Mouse (Mus musculus): ENCODE data around the gene Mdga1. TPM values are rescaled to one million over a fixed set of nuclear protein-coding genes. Genes with fewer than 3 reads are reported as not detected.

Gene Mdga1
- polyA plus RNA-seq, 1 experiment: 2.2 TPM

DNA sequence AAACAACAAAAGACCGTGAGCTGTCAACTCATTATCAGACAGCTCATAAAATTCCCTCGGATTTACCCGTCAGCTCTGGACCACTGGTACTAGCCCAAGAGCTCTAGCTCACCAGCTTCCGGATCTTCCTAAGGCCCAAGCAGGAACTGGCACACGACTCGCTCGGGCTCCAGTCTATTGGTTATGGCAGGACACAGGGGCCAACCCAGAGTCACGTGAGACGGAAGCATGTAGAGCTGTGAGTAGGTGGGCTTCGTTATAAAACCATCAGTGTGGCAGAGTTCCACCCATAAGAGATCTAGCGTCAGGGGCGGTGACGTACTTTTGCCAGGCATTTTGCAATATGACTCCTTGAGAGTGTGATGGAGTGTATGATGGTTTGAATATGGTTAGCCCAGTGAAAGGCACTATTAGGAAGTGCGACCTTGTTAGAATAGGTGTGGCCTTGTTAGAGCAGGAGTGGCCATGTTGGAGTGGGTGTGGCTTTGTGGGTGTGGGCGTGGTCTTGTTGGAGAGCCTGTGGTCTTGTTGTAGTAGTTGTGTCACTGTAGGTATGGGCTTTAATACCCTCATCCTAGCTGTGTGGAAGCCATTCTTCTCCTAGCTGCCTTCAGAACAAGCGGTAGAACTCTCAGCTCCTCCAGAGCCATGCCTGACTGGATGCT is 56.5 kb downstream of the Mdga1 start:
- TF ChIP-seq POLR2A (IDR thresholded peaks at IDR 0.05; ENCODE audit: borderline replicate concordance, low read depth, low read length): no peak
- TF ChIP-seq CTCF (IDR thresholded peaks at IDR 0.05; ENCODE audit: low read depth, low read length): no peak
- no peak overlapping the region for H3K4me3 ChIP-seq (ENCODE audit: insufficient read depth, low read length)
- H3K27ac ChIP-seq (ENCODE audit: insufficient read depth, low read depth, low read length): no peak overlapping the region
- H3K4me1 ChIP-seq (ENCODE audit: control insufficient read depth, insufficient read depth, low read length): no peaks in the 10 kb centered on the region

DNA sequence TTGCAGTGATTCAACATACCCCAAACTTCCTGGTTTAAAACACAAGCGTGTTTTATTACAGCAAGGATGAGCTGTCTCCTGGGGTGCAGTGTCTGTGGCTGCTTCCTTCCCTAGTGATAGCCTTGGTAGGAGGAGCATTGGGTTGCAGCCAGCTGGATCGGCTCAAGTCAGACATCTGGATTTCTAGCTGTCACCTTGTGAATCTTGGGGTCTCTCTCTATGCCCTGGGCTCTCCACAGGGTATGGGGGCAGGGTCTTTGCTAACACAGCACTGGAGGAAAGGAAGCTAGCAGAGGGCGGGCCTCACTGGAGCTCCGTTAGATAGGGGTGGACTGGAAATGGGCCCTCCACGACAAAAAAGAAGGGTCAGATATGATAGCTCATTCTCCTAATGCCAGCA is 57.2 kb downstream of the Mdga1 start:
- TF ChIP-seq POLR2A (IDR thresholded peaks at IDR 0.05; ENCODE audit: borderline replicate concordance, low read depth, low read length): no peak
- no peak for TF ChIP-seq CTCF (IDR thresholded peaks at IDR 0.05; ENCODE audit: low read depth, low read length)
- H3K4me3 ChIP-seq (ENCODE audit: insufficient read depth, low read length): no peak overlapping the region

DNA sequence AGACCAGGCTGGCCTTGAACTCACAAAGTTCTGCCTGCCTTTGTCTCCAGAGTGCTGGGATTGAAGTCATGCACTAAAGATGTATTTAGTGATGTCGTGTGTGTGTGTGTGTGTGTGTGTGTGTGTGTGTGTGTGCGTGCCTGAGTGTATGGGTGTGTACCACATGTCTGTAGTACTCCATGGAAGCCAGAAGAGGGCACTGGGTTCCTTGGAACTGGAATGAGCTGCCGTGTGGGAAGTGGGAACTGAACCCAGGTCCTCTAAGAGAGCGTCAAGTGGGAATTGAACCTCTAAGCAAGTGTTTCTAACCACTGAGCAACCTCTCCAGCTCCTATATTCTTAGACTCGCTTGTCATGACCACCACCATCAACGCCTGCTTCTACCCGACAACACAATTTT is 60.9 kb downstream of the Mdga1 start:
- TF ChIP-seq CTCF (IDR thresholded peaks at IDR 0.05; ENCODE audit: low read depth, low read length) (no peak), POLR2A (IDR thresholded peaks at IDR 0.05; ENCODE audit: borderline replicate concordance, low read depth, low read length) (no peak)
- Histone ChIP-seq H3K27ac (ENCODE audit: insufficient read depth, low read depth, low read length) (no peak overlapping the region), H3K4me3 (ENCODE audit: insufficient read depth, low read length) (no peak overlapping the region), H3K4me1 (ENCODE audit: control insufficient read depth, insufficient read depth, low read length) (no peaks in the 10 kb centered on the region)

More for the DNA sequence above, 57.2 kb downstream of the Mdga1 start:
- Histone ChIP-seq H3K4me1 (ENCODE audit: control insufficient read depth, insufficient read depth, low read length) (no peaks in the 10 kb centered on the region), H3K27ac (ENCODE audit: insufficient read depth, low read depth, low read length) (no peak overlapping the region)

GRCm38 (mm10) chr17:29904694-29905093 is 65.2 kb downstream of the Mdga1 start:
- Histone ChIP-seq H3K27ac (ENCODE audit: insufficient read depth, low read depth, low read length) (no peak overlapping the region), H3K4me3 (ENCODE audit: insufficient read depth, low read length) (no peak overlapping the region), H3K4me1 (ENCODE audit: control insufficient read depth, insufficient read depth, low read length) (no peaks in the 10 kb centered on the region)
- TF ChIP-seq CTCF (IDR thresholded peaks at IDR 0.05; ENCODE audit: low read depth, low read length): no peak
- TF ChIP-seq POLR2A (IDR thresholded peaks at IDR 0.05; ENCODE audit: borderline replicate concordance, low read depth, low read length): no peak

DNA sequence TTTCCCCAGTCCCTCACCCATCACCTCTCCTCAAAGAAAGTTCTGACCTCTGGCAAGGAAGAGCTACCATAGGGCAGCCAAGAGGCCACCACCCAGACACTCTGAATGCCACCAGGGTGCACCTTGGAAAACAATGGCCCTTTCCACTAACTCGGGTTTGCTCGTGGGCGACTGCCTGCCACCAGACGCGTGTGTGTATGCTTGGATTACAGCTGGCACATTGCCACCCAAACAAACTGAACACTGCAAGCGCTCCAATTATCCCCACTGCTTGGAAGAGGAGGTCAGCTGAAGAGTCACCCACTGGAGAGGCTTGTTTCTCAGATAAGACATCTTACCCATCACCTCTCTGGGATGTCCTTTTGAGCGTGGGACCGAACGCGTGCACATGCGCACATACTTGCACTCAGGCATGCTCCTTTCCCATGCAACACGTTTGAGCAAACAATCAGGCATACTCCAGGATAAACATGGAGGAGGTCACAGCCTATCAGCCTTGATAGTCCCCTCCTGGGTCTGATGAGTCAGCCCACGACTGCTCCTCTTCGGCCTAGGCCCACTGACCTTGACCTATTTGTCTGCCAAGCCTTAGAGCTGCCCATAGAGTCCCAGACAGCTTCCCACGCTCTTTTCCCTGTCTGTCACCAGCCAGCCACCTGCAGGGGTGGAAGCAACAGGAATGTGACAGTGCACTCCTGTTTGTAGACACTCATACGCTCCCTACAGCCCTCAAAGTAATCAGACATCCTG is 67.3 kb downstream of the Mdga1 start:
- no peak overlapping the region for H3K4me3 ChIP-seq (ENCODE audit: insufficient read depth, low read length)
- TF ChIP-seq CTCF (IDR thresholded peaks at IDR 0.05; ENCODE audit: low read depth, low read length): no peak
- no peak for TF ChIP-seq POLR2A (IDR thresholded peaks at IDR 0.05; ENCODE audit: borderline replicate concordance, low read depth, low read length)
- H3K4me1 ChIP-seq (ENCODE audit: control insufficient read depth, insufficient read depth, low read length): no peaks in the 10 kb centered on the region
- H3K27ac ChIP-seq (ENCODE audit: insufficient read depth, low read depth, low read length): no peak overlapping the region

- Histone ChIP-seq H3K4me3 (ENCODE audit: insufficient read depth, low read length) (no peak overlapping the region), H3K27ac (ENCODE audit: insufficient read depth, low read depth, low read length) (no peak overlapping the region), H3K4me1 (ENCODE audit: control insufficient read depth, insufficient read depth, low read length) (no peaks in the 10 kb centered on the region)
- TF ChIP-seq POLR2A (IDR thresholded peaks at IDR 0.05; ENCODE audit: borderline replicate concordance, low read depth, low read length): no peak
- TF ChIP-seq CTCF (IDR thresholded peaks at IDR 0.05; ENCODE audit: low read depth, low read length): no peak
These were observed 69.6 kb downstream of the Mdga1 start for GRCm38 (mm10) chr17:29900289-29900688.

GRCm38 (mm10) chr17:29896181-29897054 is 73.5 kb downstream of the Mdga1 start:
- Histone ChIP-seq H3K4me3 (ENCODE audit: insufficient read depth, low read length) (no peak overlapping the region), H3K27ac (ENCODE audit: insufficient read depth, low read depth, low read length) (no peak overlapping the region)

DNA sequence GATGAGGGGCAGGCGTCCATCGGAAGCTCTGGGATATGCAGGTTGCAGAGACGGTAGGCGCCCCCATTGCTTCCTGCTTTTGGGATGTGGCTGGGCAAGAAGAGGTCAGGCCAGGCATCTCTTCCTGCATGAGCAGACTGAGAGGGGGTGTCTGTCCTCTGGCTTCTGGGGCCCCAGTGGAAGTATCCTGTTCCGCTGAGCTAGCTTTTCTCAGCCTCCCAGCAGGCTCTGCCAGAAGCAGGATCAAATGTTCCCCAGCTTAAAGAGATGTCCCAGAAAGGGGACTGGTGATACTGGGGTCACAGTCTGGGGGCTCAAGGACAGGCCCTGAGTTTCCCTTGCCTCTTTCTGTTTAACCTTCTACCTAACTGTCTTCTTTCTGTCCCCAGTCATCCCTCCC is 74.3 kb downstream of the Mdga1 start:
- Histone ChIP-seq H3K4me3 (ENCODE audit: insufficient read depth, low read length) (no peak overlapping the region), H3K4me1 (ENCODE audit: control insufficient read depth, insufficient read depth, low read length) (no peaks in the 10 kb centered on the region), H3K27ac (ENCODE audit: insufficient read depth, low read depth, low read length) (no peak overlapping the region)
- no peak for TF ChIP-seq CTCF (IDR thresholded peaks at IDR 0.05; ENCODE audit: low read depth, low read length)
- TF ChIP-seq POLR2A (IDR thresholded peaks at IDR 0.05; ENCODE audit: borderline replicate concordance, low read depth, low read length): no peak

More at GRCm38 (mm10) chr17:29896181-29897054, 73.5 kb downstream of the Mdga1 start:
- TF ChIP-seq CTCF (IDR thresholded peaks at IDR 0.05; ENCODE audit: low read depth, low read length): no peak
- TF ChIP-seq POLR2A (IDR thresholded peaks at IDR 0.05; ENCODE audit: borderline replicate concordance, low read depth, low read length): no peak
- no peaks in the 10 kb centered on the region for H3K4me1 ChIP-seq (ENCODE audit: control insufficient read depth, insufficient read depth, low read length)

GRCm38 (mm10) chr17:29894965-29895364 is 74.9 kb downstream of the Mdga1 start:
- Histone ChIP-seq H3K4me1 (ENCODE audit: control insufficient read depth, insufficient read depth, low read length) (no peaks in the 10 kb centered on the region), H3K4me3 (ENCODE audit: insufficient read depth, low read length) (no peak overlapping the region), H3K27ac (ENCODE audit: insufficient read depth, low read depth, low read length) (no peak overlapping the region)
- no peak for TF ChIP-seq CTCF (IDR thresholded peaks at IDR 0.05; ENCODE audit: low read depth, low read length)
- no peak for TF ChIP-seq POLR2A (IDR thresholded peaks at IDR 0.05; ENCODE audit: borderline replicate concordance, low read depth, low read length)
